Mouse (Mus musculus): ENCODE data around the gene Gm4858. TPM values are rescaled to one million over a fixed set of nuclear protein-coding genes. Genes with fewer than 3 reads are reported as not detected.
"Not testable (repeated sequence)": the region's sequence is repeated elsewhere in the genome, so short reads cannot be mapped to it uniquely, and the experiment has no call there.

Gm4858 gene
- not detected in 2 replicates for polyA plus RNA-seq (2016; fragmentation: Nextera tagmentation; extraction: Ambion mirVana)

DNA sequence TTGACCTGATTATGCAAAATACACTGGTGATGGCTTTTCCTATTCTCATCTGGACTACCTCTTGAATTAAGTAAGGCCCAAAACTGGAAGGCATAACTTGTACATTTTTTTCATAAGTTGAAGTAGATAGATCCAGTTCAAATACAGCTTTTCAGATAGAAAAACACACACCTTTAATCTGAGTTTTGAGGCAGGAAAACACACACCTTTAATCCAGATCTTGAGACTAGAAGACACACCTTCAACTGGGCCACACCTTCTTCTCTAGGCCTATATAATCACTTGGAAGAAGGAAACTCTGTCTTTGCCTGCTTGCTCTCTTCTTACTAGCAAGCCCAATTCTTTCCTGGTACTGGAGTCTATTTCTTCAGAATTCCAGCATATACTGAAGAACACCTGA is at the start of gene Gm4858:
Gene Gm4858 (plus strand): TSS at position 301 of the 400 bp plus-strand sequence.
- not testable (repeated sequence) for H3K36me3 ChIP-seq; H3K9ac ChIP-seq; ATAC-seq (ENCODE audit: low FRiP score, low read depth)

DNA sequence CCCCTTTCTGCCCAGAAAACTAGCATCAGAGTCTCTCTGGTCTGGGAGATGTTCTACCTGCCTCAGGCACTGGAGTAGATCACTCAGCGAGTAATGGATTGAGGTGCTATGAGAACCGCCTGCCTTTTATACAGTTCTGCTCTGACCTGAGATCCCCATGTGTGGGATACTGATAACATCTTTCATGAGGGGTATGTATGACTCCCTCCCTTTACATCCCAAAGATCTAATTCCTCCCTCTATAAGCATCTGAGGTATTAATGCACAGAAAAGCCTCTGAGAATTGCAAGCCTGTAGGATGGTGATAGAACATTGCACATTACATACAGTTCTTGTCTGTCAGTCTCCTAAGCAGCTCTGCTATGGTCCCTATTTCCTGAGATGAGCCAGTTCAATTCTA is 49.7 kb upstream of the Gm4858 start, which contains the start of gene Lce1m:
Gene Lce1m (minus strand): TSS at position 101 of the 400 bp plus-strand sequence.
- Histone ChIP-seq H3K9me3 (no peaks in the 10 kb centered on the region), H3K4me3 (no peak within 1 kb of the TSS), H3K4me2 (replicated peaks) (no peak within 1 kb of the TSS), H3K9ac (no peak within 1 kb of the TSS), H3K36me3 (no peaks in the 10 kb centered on the region), H3K27ac (no peak within 1 kb of the TSS), H3K27me3 (replicated peaks) (no peaks in the 10 kb centered on the region), H3K4me1 (no peaks in the 10 kb centered on the region)
- WGBS, result 94% methylated on average over 2 of the region's 2 CpGs
- ATAC-seq (ENCODE audit: low FRiP score, low read depth), result no peak

More for the DNA sequence above, at the start of gene Gm4858:
- not testable (repeated sequence) for H3K4me2 ChIP-seq (replicated peaks); H3K4me1 ChIP-seq; H3K9me3 ChIP-seq; H3K27ac ChIP-seq; H3K4me3 ChIP-seq; H3K27me3 ChIP-seq (replicated peaks)

DNA sequence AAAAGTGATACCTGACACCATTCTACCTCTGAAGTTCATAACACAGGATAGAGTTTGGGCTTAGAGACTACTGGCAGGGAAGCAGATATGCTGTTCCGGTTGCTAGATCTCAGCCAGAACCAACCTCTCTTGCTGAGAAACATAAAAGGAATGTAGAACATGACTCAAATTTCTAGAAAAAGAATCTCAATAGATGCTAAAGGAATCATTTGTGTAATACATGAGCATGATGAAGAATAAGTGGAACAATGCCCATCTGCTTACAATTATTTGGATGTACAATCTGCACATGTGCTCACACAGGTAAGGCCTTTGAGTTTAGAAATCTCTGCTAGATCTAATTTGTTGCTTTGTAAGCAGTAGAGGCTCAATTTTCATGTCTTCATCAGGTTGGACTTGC is 47.5 kb upstream of the Gm4858 start:
- no peaks in the 10 kb centered on the region for H3K27me3 ChIP-seq (replicated peaks)
- H3K27ac ChIP-seq, result no peak overlapping the region
- 91% methylated on average over 1 of the region's 1 CpGs for WGBS
- no peaks in the 10 kb centered on the region for H3K4me1 ChIP-seq
- H3K9ac ChIP-seq, result no peak overlapping the region
- no peaks in the 10 kb centered on the region for H3K9me3 ChIP-seq
- no peak overlapping the region for H3K4me3 ChIP-seq
- ATAC-seq (ENCODE audit: low FRiP score, low read depth), result no peak
- no peaks in the 10 kb centered on the region for H3K36me3 ChIP-seq
- no peak overlapping the region for H3K4me2 ChIP-seq (replicated peaks)

DNA sequence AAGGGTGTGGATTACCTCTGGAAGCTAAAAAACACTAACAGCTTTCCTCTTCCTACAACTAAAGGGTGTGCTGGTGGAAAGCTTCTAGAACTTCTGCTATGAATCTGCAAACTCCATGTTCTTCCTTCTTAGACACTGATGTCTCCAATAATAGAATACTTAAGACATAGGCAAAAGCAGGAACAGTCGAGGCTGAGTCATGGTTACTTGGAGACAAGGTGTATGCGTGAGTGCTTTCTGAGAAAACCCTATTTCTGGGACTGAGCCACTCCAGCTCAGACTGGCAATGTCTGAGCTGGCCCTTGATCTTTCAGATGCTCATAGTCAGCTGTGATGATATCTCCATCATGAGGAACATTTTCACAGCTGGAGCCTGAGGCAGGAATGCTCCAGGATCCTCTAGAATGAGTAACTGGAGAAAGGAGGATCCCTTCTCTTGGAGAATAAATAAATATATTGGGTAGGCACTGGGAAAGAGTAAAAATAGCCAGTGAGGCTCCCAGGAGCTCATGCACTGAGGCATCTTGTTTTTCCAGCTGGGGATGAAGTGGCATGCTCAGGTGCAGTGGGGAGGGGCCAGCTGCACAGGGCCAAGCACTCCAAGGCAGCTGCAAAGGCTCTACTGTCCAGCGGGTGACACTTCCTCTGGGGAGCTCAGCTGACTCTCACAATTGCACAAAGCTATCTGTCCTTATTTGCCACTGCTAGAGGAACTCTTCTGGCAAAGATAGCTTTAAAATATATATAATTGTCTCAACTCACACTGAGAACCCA is 45.0 kb upstream of the Gm4858 start:
- no peak for ATAC-seq (ENCODE audit: low FRiP score, low read depth)
- Histone ChIP-seq H3K27me3 (replicated peaks) (no peaks in the 10 kb centered on the region), H3K4me2 (replicated peaks) (no peak overlapping the region), H3K27ac (no peak overlapping the region), H3K36me3 (no peaks in the 10 kb centered on the region), H3K9me3 (no peaks in the 10 kb centered on the region), H3K4me1 (no peaks in the 10 kb centered on the region), H3K9ac (no peak overlapping the region), H3K4me3 (no peak overlapping the region)
- WGBS, result 77% methylated on average over 3 of the region's 3 CpGs

DNA sequence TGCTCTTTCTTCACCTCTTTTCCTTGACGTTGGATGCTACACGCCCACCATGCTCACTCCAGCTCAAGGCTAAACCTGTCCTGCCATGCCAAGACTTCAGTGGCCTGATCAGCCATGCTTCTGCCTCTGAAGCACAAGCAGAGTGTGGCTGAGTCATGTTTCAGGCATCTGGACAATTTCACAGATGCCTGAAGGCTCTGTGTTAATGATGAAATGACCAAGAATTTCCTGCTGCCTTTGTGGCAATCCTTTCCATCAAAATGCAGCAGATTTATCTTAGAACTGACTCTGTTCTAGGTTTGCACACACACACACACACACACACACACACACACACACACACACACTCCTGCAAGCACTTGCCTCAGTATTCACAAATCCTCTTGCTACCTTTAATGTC is 43.1 kb upstream of the Gm4858 start:
- H3K4me3 ChIP-seq, result no peak overlapping the region
- H3K4me1 ChIP-seq, result no peaks in the 10 kb centered on the region
- no peaks in the 10 kb centered on the region for H3K9me3 ChIP-seq
- no peaks in the 10 kb centered on the region for H3K36me3 ChIP-seq
- ATAC-seq (ENCODE audit: low FRiP score, low read depth), result no peak
- no peak overlapping the region for H3K4me2 ChIP-seq (replicated peaks)
- no peaks in the 10 kb centered on the region for H3K27me3 ChIP-seq (replicated peaks)
- no peak overlapping the region for H3K9ac ChIP-seq
- H3K27ac ChIP-seq, result no peak overlapping the region
- WGBS, result 89% methylated on average over 2 of the region's 2 CpGs

DNA sequence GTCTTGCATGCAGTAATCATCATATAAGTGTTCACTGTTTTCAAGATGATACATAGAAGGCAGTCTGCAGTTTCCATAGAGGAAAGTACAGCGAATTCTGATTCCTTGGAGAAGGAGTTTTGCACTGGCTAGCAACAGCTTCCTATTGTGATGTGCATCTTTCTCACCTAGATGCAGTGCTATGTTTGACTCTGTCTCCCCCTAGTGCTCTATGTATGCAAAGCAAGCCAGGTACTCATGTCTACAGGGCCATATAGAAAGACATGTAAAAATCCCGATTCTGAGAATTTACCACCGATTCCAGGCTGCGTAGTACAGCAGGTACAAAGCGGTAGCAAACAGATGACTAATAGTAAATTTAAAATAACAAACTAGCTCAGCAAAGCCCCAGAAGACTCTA is 37.2 kb upstream of the Gm4858 start:
- H3K27me3 ChIP-seq (replicated peaks), result no peaks in the 10 kb centered on the region
- no peaks in the 10 kb centered on the region for H3K9me3 ChIP-seq
- no peak overlapping the region for H3K9ac ChIP-seq
- no peak overlapping the region for H3K4me3 ChIP-seq
- no peak overlapping the region for H3K4me2 ChIP-seq (replicated peaks)
- H3K36me3 ChIP-seq, result no peaks in the 10 kb centered on the region
- WGBS, result 57% methylated on average over 5 of the region's 5 CpGs
- ATAC-seq (ENCODE audit: low FRiP score, low read depth), result peak; percentile 86
- no peak overlapping the region for H3K27ac ChIP-seq
- H3K4me1 ChIP-seq, result no peaks in the 10 kb centered on the region

DNA sequence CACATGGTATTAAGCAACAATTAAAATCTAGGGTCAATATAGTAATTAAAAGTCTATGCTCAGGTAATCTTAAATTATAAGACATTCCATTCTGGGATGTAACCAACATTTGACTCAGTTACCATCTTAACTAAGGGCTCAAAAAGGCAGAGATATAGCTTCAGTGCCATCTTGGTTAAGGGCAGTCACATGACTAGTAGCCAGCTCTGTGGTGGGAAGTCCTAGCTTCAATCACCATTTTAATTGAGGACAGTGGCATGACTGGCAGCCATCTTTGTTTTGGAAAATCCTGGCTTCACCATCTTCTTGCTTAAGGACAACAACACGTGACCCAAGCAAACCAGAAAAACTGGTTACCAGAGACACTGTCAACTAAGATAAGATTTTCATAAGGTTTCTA is 18.4 kb upstream of the Gm4858 start:
- no peaks in the 10 kb centered on the region for H3K27me3 ChIP-seq (replicated peaks)
- ATAC-seq (ENCODE audit: low FRiP score, low read depth), result no peak
- no peak overlapping the region for H3K4me2 ChIP-seq (replicated peaks)
- no peak overlapping the region for H3K4me3 ChIP-seq
- WGBS, result 93% methylated on average over 1 of the region's 1 CpGs
- no peaks in the 10 kb centered on the region for H3K9me3 ChIP-seq
- no peak overlapping the region for H3K27ac ChIP-seq
- H3K36me3 ChIP-seq, result no peaks in the 10 kb centered on the region
- no peaks in the 10 kb centered on the region for H3K4me1 ChIP-seq
- no peak overlapping the region for H3K9ac ChIP-seq

DNA sequence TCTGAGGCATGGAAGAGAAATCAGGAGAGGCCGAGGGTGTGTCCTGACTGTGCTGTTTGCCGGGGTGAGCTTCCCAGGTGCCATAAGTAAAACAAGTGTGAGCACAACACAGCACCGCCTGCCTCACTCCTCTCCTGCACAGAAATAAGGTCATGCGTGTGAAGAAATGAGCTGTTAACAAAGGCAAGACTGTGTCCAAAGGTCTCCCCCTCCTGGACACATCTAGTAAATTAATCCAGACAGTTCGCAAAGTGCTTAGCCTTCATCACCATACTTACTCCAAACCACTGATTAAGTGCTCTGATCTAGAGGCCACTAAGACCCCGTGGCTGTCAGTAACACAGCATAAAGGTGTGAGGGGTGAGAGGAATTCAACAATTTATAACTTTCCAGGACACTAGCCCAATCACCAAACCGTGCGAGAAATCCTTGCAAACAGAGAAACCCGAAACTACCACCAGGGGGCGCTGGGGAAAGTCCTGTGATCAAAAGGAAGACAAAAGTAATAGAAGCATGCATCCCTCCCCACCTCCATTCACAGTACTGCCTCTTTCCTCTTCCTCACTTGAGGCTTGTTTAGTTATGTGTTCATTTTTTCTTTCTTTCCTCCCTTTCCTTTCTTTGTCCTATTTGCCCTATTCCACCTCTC is 15.7 kb upstream of the Gm4858 start:
- Histone ChIP-seq H3K27me3 (replicated peaks) (no peaks in the 10 kb centered on the region), H3K36me3 (no peaks in the 10 kb centered on the region), H3K9me3 (no peaks in the 10 kb centered on the region), H3K4me2 (replicated peaks) (no peak overlapping the region), H3K27ac (no peak overlapping the region), H3K9ac (no peak overlapping the region), H3K4me3 (no peak overlapping the region), H3K4me1 (no peaks in the 10 kb centered on the region)
- WGBS, result 56% methylated on average over 10 of the region's 10 CpGs
- ATAC-seq (ENCODE audit: low FRiP score, low read depth), result no peak

DNA sequence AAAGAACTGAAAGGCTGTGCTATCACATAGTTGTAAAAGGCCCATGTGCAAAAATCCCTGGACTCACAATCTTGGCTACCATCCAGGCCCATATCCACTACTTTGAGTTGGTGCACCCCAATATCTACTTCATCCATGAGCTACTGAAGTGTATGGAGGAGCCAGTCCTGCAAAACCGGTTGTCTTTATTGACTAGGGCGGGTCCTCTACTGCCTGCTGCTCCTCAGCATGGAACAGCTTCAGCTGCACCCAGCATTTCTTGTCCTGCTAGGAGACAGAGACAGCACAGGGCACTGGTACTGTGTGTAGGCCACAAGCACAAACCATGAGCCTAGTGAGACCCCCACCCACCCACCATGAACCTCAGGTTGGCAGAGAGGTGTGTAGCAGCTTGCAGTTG is 18.0 kb downstream of the Gm4858 start:
- H3K4me3 ChIP-seq, result no peak overlapping the region
- H3K27ac ChIP-seq, result no peak overlapping the region
- H3K27me3 ChIP-seq (replicated peaks), result no peaks in the 10 kb centered on the region
- H3K9ac ChIP-seq, result no peak overlapping the region
- no peak overlapping the region for H3K4me2 ChIP-seq (replicated peaks)
- ATAC-seq (ENCODE audit: low FRiP score, low read depth), result no peak
- WGBS, result 85% methylated on average over 2 of the region's 2 CpGs
- H3K9me3 ChIP-seq, result no peaks in the 10 kb centered on the region
- no peaks in the 10 kb centered on the region for H3K36me3 ChIP-seq
- no peaks in the 10 kb centered on the region for H3K4me1 ChIP-seq

DNA sequence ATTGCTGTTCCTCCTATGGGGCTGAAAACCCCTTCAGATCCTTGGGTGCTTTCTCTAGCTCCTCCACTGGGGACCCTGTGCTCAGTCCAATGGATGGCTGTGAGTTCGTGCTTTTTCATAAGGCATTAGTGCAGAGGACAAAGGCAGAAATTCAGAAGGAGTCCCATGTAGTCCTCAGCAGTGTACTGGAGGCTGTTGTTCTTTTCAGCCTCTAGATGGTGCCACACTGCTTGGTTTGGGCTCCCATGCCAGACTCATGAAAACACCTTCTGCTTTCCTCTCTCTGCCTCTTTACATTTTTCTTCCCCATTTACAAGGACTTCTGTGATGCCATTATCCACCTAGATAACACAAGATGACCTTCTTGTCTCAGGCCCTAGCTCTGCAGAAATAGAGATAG is 25.0 kb downstream of the Gm4858 start:
- not testable (repeated sequence) for H3K27me3 ChIP-seq (replicated peaks); H3K9me3 ChIP-seq; ATAC-seq (ENCODE audit: low FRiP score, low read depth); H3K9ac ChIP-seq; H3K4me2 ChIP-seq (replicated peaks); H3K4me3 ChIP-seq; H3K27ac ChIP-seq; H3K36me3 ChIP-seq; H3K4me1 ChIP-seq
- WGBS, result 33% methylated on average over 1 of the region's 1 CpGs

DNA sequence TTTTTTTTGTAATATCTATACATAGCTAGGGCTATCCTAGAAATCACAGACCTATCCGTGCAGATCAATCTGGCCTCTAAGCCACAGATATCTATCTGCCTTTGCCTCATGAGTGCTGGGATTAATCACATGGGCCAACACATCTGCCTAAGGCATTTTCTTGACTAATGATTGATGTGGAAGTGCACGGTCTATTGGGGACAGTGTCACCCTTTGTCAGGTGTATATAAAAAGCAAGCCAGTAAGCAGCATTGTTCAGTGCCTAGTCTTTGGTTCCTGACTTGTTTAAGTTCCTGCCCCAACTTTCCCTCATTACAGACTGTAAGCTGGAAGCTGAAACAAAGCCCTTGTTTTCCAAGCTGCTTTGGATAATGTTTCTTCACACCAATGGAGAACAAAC is 27.8 kb downstream of the Gm4858 start:
- H3K9me3 ChIP-seq, result no peaks in the 10 kb centered on the region
- no peak overlapping the region for H3K9ac ChIP-seq
- ATAC-seq (ENCODE audit: low FRiP score, low read depth), result no peak
- no peak overlapping the region for H3K4me2 ChIP-seq (replicated peaks)
- WGBS, result 64% methylated on average over 2 of the region's 2 CpGs
- no peaks in the 10 kb centered on the region for H3K4me1 ChIP-seq
- no peaks in the 10 kb centered on the region for H3K27me3 ChIP-seq (replicated peaks)
- H3K36me3 ChIP-seq, result no peaks in the 10 kb centered on the region
- H3K27ac ChIP-seq, result no peak overlapping the region
- H3K4me3 ChIP-seq, result no peak overlapping the region

DNA sequence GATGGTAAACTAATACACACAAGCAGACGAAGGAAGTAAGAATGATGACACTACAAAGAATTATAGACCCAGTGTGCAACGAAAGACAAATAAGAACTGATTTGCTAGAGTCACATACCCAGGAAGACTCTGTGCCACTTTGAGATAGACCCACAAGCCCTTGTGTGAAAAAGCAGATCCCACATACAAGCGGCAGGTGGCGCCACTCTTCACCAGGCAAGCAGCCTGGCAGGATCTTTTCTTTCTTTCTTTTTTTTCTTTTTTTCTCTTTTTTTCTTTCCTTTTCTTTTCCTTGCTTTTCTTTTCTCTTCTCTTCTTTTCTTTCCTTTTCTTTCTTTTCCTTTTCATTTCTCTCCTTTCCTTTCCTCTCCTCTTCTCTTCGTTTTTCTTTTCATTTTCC is 43.0 kb downstream of the Gm4858 start:
- 45% methylated on average over 5 of the region's 5 CpGs for WGBS
- H3K36me3 ChIP-seq, result no peaks in the 10 kb centered on the region
- H3K27me3 ChIP-seq (replicated peaks), result no peaks in the 10 kb centered on the region
- no peak overlapping the region for H3K27ac ChIP-seq
- no peak overlapping the region for H3K9ac ChIP-seq
- H3K9me3 ChIP-seq, result no peaks in the 10 kb centered on the region
- no peak overlapping the region for H3K4me3 ChIP-seq
- ATAC-seq (ENCODE audit: low FRiP score, low read depth), result no peak
- no peak overlapping the region for H3K4me2 ChIP-seq (replicated peaks)
- H3K4me1 ChIP-seq, result no peaks in the 10 kb centered on the region

DNA sequence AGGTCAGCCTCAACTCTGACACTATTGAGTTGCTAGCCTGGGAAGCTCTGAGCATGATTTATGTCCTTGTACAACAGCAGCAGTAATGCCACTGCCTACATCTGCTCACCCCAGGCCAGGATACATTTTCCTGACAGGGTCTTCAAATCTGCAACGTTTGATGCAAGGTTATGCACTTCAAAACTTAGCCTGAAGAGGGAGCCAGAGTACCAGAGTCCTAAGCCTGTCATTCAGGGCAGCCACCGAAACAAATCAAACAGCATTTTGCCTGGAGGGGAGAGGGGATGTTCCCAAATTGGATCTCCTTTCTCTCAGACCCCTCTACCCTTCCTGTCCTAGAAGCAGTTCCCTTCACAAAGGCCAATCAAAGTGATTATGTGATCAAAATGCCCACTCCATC is 45.9 kb downstream of the Gm4858 start:
- peak; percentile 41; the same call in 1 of the 2 replicates for ATAC-seq (ENCODE audit: low FRiP score, low read depth)

More for the DNA sequence above, 45.9 kb downstream of the Gm4858 start:
- no peak overlapping the region for H3K9ac ChIP-seq
- H3K4me1 ChIP-seq, result no peaks in the 10 kb centered on the region
- H3K36me3 ChIP-seq, result no peaks in the 10 kb centered on the region
- H3K27ac ChIP-seq, result no peak overlapping the region
- WGBS, result 10% methylated on average over 2 of the region's 2 CpGs
- H3K4me3 ChIP-seq, result no peak overlapping the region
- no peaks in the 10 kb centered on the region for H3K9me3 ChIP-seq
- no peak overlapping the region for H3K4me2 ChIP-seq (replicated peaks)
- no peaks in the 10 kb centered on the region for H3K27me3 ChIP-seq (replicated peaks)
